Mouse (Mus musculus) olfactory bulb, adult 2 months (tissue): ENCODE measurements at regions not wholly inside any gene's neighbourhood (a gene's known extent, or its start where the extent isn't known, plus 50 kb on each side); places are given as distances from the start of the nearest gene placed in this dataset.

Source experiments
- H3K27ac ChIP-seq: fragments of 200-500 bp; 2 replicates; pipeline ENCODE4 v1.5.1; 2012; ENCODE audit warnings: low read depth, low read length; ENCODE audit not compliant: insufficient read depth
- H3K4me1 ChIP-seq: fragments of 200-500 bp; 2 replicates; pipeline ENCODE4 v1.6.1; 2012; ENCODE audit warnings: low read length; ENCODE audit not compliant: control insufficient read depth, insufficient read depth
- H3K4me3 ChIP-seq: fragments of 200-500 bp; 2 replicates; pipeline ENCODE4 v1.5.1; 2012; ENCODE audit warnings: mild to moderate bottlenecking, low read depth, low read length, moderate library complexity; ENCODE audit not compliant: insufficient read depth
- CTCF ChIP-seq: fragments of 200-500 bp; IDR thresholded peaks from 2 replicates; pipeline ENCODE4 v1.5.1; 2012; ENCODE audit warnings: low read depth, mild to moderate bottlenecking, low read length, moderate library complexity; ENCODE audit not compliant: insufficient read depth
- POLR2A ChIP-seq: fragments of 200-500 bp; IDR thresholded peaks from 2 replicates; pipeline ENCODE4 v1.6.1; 2012; ENCODE audit warnings: mild to moderate bottlenecking, low read depth, low read length, moderate library complexity; ENCODE audit not compliant: insufficient read depth
- WGBS: fragments of 180-500 bp; shearing (Covaris S2); methylation state at CpG from one replicate; pipeline ENCODE4 v1.1.7; 2018; 5-methylcytosine and 5-hydroxymethylcytosine counted together

- H3K4me1 ChIP-seq, result peaks cover 11% of the 10 kb centered on the region; the same call in 1 of the 2 replicates
- peak overlapping the region; percentile 98 for H3K4me3 ChIP-seq
- no peak; the same call in 1 of the 2 replicates for TF ChIP-seq POLR2A
- no peak for TF ChIP-seq CTCF
- under 1% methylated on average over 100 of the region's 100 CpGs for WGBS
- peak overlapping the region; percentile 99 for H3K27ac ChIP-seq
Observed at GRCm38 (mm10) chr6:31216206-31217059, 182.1 kb upstream of the Mkln1 start.

- Histone ChIP-seq H3K27ac (peak overlapping the region; percentile 99), H3K4me3 (peak overlapping the region; percentile 98), H3K4me1 (peaks cover 9% of the 10 kb centered on the region; the same call in 1 of the 2 replicates)
- TF ChIP-seq CTCF, result no peak
- no peak for TF ChIP-seq POLR2A
- WGBS, result under 1% methylated on average over 20 of the region's 20 CpGs
Observed at GRCm38 (mm10) chr6:31217060-31217541, 181.4 kb upstream of the Mkln1 start.

- under 1% methylated on average over 25 of the region's 25 CpGs for WGBS
- Histone ChIP-seq H3K4me1 (0 out of 2 replicates have a peak, but pooled peaks cover 8% of the 10 kb centered on the region), H3K4me3 (peak overlapping the region; percentile 98), H3K27ac (peak overlapping the region; percentile 99)
- TF ChIP-seq POLR2A, result no peak
- no peak for TF ChIP-seq CTCF
Observed at GRCm38 (mm10) chr6:31217641-31218138, 180.8 kb upstream of the Mkln1 start.

- Histone ChIP-seq H3K4me3 (peak overlapping the region; percentile 98), H3K27ac (peak overlapping the region; percentile 99), H3K4me1 (0 out of 2 replicates have a peak, but pooled peaks cover 8% of the 10 kb centered on the region)
- WGBS, result under 1% methylated on average over 40 of the region's 40 CpGs
- TF ChIP-seq POLR2A (peak; percentile 60), CTCF (no peak)
Observed at GRCm38 (mm10) chr6:31218139-31218750, 180.3 kb upstream of the Mkln1 start.

GRCm38 (mm10) chr6:31218880-31219279 lies 179.7 kb upstream of the Mkln1 start:
- H3K4me3 ChIP-seq, result peak overlapping the region; percentile 98; the same call in 1 of the 2 replicates
- TF ChIP-seq CTCF (no peak), POLR2A (no peak)
- peak overlapping the region; percentile 99 for H3K27ac ChIP-seq
- 0 out of 2 replicates have a peak, but pooled peaks cover 8% of the 10 kb centered on the region for H3K4me1 ChIP-seq
- 10% methylated on average over 8 of the region's 8 CpGs for WGBS

GRCm38 (mm10) chr6:31219736-31220135 lies 178.8 kb upstream of the Mkln1 start:
- Histone ChIP-seq H3K27ac (peak overlapping the region; percentile 99), H3K4me1 (0 out of 2 replicates have a peak, but pooled peaks cover 8% of the 10 kb centered on the region), H3K4me3 (peak overlapping the region; percentile 85)
- 33% methylated on average over 3 of the region's 3 CpGs for WGBS
- no peak for TF ChIP-seq POLR2A
- no peak for TF ChIP-seq CTCF

- TF ChIP-seq CTCF, result no peak
- TF ChIP-seq POLR2A, result no peak
- Histone ChIP-seq H3K27ac (peak overlapping the region; percentile 99), H3K4me3 (peak overlapping the region; percentile 85), H3K4me1 (0 out of 2 replicates have a peak, but pooled peaks cover 8% of the 10 kb centered on the region)
- 1% methylated on average over 30 of the region's 30 CpGs for WGBS
Observed at GRCm38 (mm10) chr6:31220184-31220931, 178.2 kb upstream of the Mkln1 start.

GRCm38 (mm10) chr6:31221490-31221889 lies 177.0 kb upstream of the Mkln1 start:
- peak overlapping the region; percentile 78 for H3K27ac ChIP-seq
- H3K4me3 ChIP-seq, result no peak overlapping the region
- WGBS, result 6% methylated on average over 10 of the region's 10 CpGs
- TF ChIP-seq POLR2A, result no peak
- TF ChIP-seq CTCF, result no peak
- H3K4me1 ChIP-seq, result 0 out of 2 replicates have a peak, but pooled peaks cover 8% of the 10 kb centered on the region
